ENCODE assay signal across 7 mouse cellular contexts in genomic region chr19:4125741-4126696, GRCm38 (mm10). TPM values are rescaled to one million over a fixed set of nuclear protein-coding genes. Genes with fewer than 3 reads are reported as not detected.
DNase-seq lines count a peak whose midpoint lies in the region; ATAC-seq and TF ChIP-seq lines count a peak whose summit lies in the region.

Gene Aip (minus strand): TSS chr19:4125858.

- no peak for TF ChIP-seq POLR2A in kidney, adult 2 months (IDR thresholded peaks at IDR 0.05; ENCODE audit: low read depth, low read length)
- TF ChIP-seq POLR2A in spleen, adult 2 months (IDR thresholded peaks at IDR 0.05; ENCODE audit: low read depth, low read length): peak; percentile 89

- H3K9ac ChIP-seq in embryonic facial prominence, embryonic 12.5 days: peak within 1 kb of the TSS; percentile 73
- peak within 1 kb of the TSS; percentile 83 for H3K9ac ChIP-seq in limb, embryonic 12.5 days (replicated peaks)
- H3K9ac ChIP-seq in midbrain, embryonic 15.5 days: peak within 1 kb of the TSS; percentile 75

- H3K4me1 ChIP-seq in embryonic facial prominence, embryonic 12.5 days: peaks cover 9% of the 10 kb centered on the region
- peaks cover 6% of the 10 kb centered on the region; the same call in 1 of the 2 replicates for H3K4me1 ChIP-seq in kidney, adult 2 months (ENCODE audit: control insufficient read depth, insufficient read depth, low read length)
- peaks cover 24% of the 10 kb centered on the region for H3K4me1 ChIP-seq in limb, embryonic 12.5 days (replicated peaks)
- peaks cover 26% of the 10 kb centered on the region for H3K4me1 ChIP-seq in midbrain, embryonic 15.5 days
- peaks cover 23% of the 10 kb centered on the region for H3K4me1 ChIP-seq in spleen, adult 2 months (ENCODE audit: control insufficient read depth, insufficient read depth, insufficient read length)

- DNase-seq in adrenal gland, postnatal 25 days: peak; percentile 98
- DNase-seq in heart, adult 18-20 months: peak; percentile 98 to 99
- DNase-seq in kidney, adult 2 months: peak; percentile 99
- peak; percentile 96 to 99 for DNase-seq in spleen, adult 2 months (ENCODE audit: low read depth in 1 of 2, low spot score in 2 of 2)

- ATAC-seq in embryonic facial prominence, embryonic 12.5 days (ENCODE audit: insufficient number of reproducible peaks, insufficient read depth, low FRiP score, low TSS enrichment): peak; percentile 93
- peak; percentile 96 for ATAC-seq in limb, embryonic 12.5 days (ENCODE audit: insufficient number of reproducible peaks, insufficient read depth, low FRiP score, low TSS enrichment, low read depth)
- peak; percentile 92 for ATAC-seq in midbrain, embryonic 15.5 days (replicated peaks)

- TF ChIP-seq CTCF in kidney, adult 2 months (conservative IDR thresholded peaks at IDR 0.05; ENCODE audit: insufficient read depth, insufficient read length, low read depth, low read length): peak; percentile 64
- peak; percentile 93 for TF ChIP-seq CTCF in spleen, adult 2 months (IDR thresholded peaks at IDR 0.05; ENCODE audit: extremely low read depth, insufficient read depth, insufficient read length, insufficient replicate concordance)

- H3K27me3 ChIP-seq in embryonic facial prominence, embryonic 12.5 days: no peaks in the 10 kb centered on the region
- H3K27me3 ChIP-seq in kidney, adult 2 months (replicated peaks; ENCODE audit: control insufficient read depth, insufficient read depth, low read length): no peaks in the 10 kb centered on the region
- H3K27me3 ChIP-seq in limb, embryonic 12.5 days: no peaks in the 10 kb centered on the region
- no peaks in the 10 kb centered on the region for H3K27me3 ChIP-seq in midbrain, embryonic 15.5 days (replicated peaks)
- no peaks in the 10 kb centered on the region for H3K27me3 ChIP-seq in spleen, adult 2 months (ENCODE audit: control insufficient read depth, insufficient read depth, low read length)

- H3K4me2 ChIP-seq in embryonic facial prominence, embryonic 12.5 days (replicated peaks): peak within 1 kb of the TSS; percentile 71
- peak within 1 kb of the TSS; percentile 78 for H3K4me2 ChIP-seq in limb, embryonic 12.5 days
- peak within 1 kb of the TSS; percentile 70 for H3K4me2 ChIP-seq in midbrain, embryonic 15.5 days

- 1% methylated on average over 64 of the region's 64 CpGs for WGBS in embryonic facial prominence, embryonic 12.5 days
- WGBS in kidney, adult 2 months: 1% methylated on average over 62 of the region's 64 CpGs
- under 1% methylated on average over 64 of the region's 64 CpGs for WGBS in limb, embryonic 12.5 days
- under 1% methylated on average over 64 of the region's 64 CpGs for WGBS in midbrain, embryonic 15.5 days
- WGBS in spleen, adult 2 months: 1% methylated on average over 58 of the region's 64 CpGs

- H3K36me3 ChIP-seq in embryonic facial prominence, embryonic 12.5 days: peaks cover 27% of the 10 kb centered on the region
- no peaks in the 10 kb centered on the region; the same call in 1 of the 2 replicates for H3K36me3 ChIP-seq in kidney, adult 2 months (ENCODE audit: control insufficient read depth, insufficient read depth, low read length)
- peaks cover 38% of the 10 kb centered on the region for H3K36me3 ChIP-seq in limb, embryonic 12.5 days
- H3K36me3 ChIP-seq in midbrain, embryonic 15.5 days (replicated peaks): no peaks in the 10 kb centered on the region; the same call in 1 of the 2 replicates
- peaks cover 16% of the 10 kb centered on the region for H3K36me3 ChIP-seq in spleen, adult 2 months (ENCODE audit: control insufficient read depth, insufficient read depth, low read length)

- H3K4me3 ChIP-seq in embryonic facial prominence, embryonic 12.5 days: peak within 1 kb of the TSS; percentile 83
- peak within 1 kb of the TSS; percentile 82 for H3K4me3 ChIP-seq in kidney, adult 2 months (ENCODE audit: insufficient read depth, low read depth, low read length)
- H3K4me3 ChIP-seq in limb, embryonic 12.5 days (replicated peaks): peak within 1 kb of the TSS; percentile 75
- peak within 1 kb of the TSS; percentile 74 for H3K4me3 ChIP-seq in midbrain, embryonic 15.5 days
- H3K4me3 ChIP-seq in spleen, adult 2 months (ENCODE audit: extremely low read depth, insufficient read depth, insufficient read length): peak within 1 kb of the TSS; percentile 81

- H3K9me3 ChIP-seq in embryonic facial prominence, embryonic 12.5 days: no peaks in the 10 kb centered on the region
- H3K9me3 ChIP-seq in limb, embryonic 12.5 days: no peaks in the 10 kb centered on the region
- H3K9me3 ChIP-seq in midbrain, embryonic 15.5 days: no peaks in the 10 kb centered on the region

- peak within 1 kb of the TSS; percentile 58; the same call in 1 of the 2 replicates for H3K27ac ChIP-seq in embryonic facial prominence, embryonic 12.5 days
- H3K27ac ChIP-seq in kidney, adult 2 months (ENCODE audit: insufficient read depth, low read depth, low read length): peak within 1 kb of the TSS; percentile 24; the same call in 1 of the 2 replicates
- peak within 1 kb of the TSS; percentile 67 for H3K27ac ChIP-seq in limb, embryonic 12.5 days
- peak within 1 kb of the TSS; percentile 78 for H3K27ac ChIP-seq in midbrain, embryonic 15.5 days
- peak within 1 kb of the TSS; percentile 85 for H3K27ac ChIP-seq in spleen, adult 2 months (ENCODE audit: insufficient read depth, low read length)

RNA-seq across cellular contexts. Expression of gene Aip, which starts in this region (rescaled TPM):
- 108 and 117 TPM in 2 replicates for total RNA-seq in adrenal gland, postnatal 25 days (2021)
- polyA plus RNA-seq in embryonic facial prominence, embryonic 12.5 days (2016; fragmentation: Nextera tagmentation; extraction: Ambion mirVana): 85.2 and 90.8 TPM in 2 replicates
- 10 to 100 TPM; 62.1 to 63.2 TPM for total RNA-seq in heart, adult 18-20 months (2021)
- 80.5 and 96.2 TPM in 2 replicates for polyA plus RNA-seq in kidney, adult 2 months (2012; rRNA removed)
- polyA plus RNA-seq in limb, embryonic 12.5 days (2016; fragmentation: Nextera tagmentation; extraction: Ambion mirVana): 86.5 and 87.5 TPM in 2 replicates
- 99.5 and 101 TPM in 2 replicates for polyA plus RNA-seq in midbrain, embryonic 15.5 days (2015; fragmentation: Nextera tagmentation; extraction: Ambion mirVana)
- 85.3 and 99.6 TPM in 2 replicates for polyA plus RNA-seq in spleen, adult 2 months (2012; rRNA removed)

Comparison
In these comparisons a context has a peak if more than half of its experiments do, and no peak if none do; other contexts are left out.
1. Peak in every context shown above with its lines: DNase-seq, ATAC-seq, H3K4me3 ChIP-seq and H3K27ac ChIP-seq.
2. H3K27ac ChIP-seq: peak in every context shown above with its lines; median percentile 85 in spleen, adult 2 months; 78 in midbrain, embryonic 15.5 days; 67 in limb, embryonic 12.5 days; 58 in embryonic facial prominence, embryonic 12.5 days; 24 in kidney, adult 2 months.